Mouse (Mus musculus) layer of hippocampus, postnatal 14 days (tissue): ENCODE results near the gene Cacna1i. TPM values are rescaled to one million over a fixed set of nuclear protein-coding genes. Genes with fewer than 3 reads are reported as not detected.
A peak's percentile ranks its signal among the peaks of the same experiment; 100 is the strongest.

Experiments used
- DNase-seq, 2 experiments: peaks; one replicate each; pipeline ENCODE4 v3.0.0; 2021 to 2022; ENCODE audit warnings: low spot score in 2 of 2, mixed read lengths in 1 of 2
- total RNA-seq, 2 experiments: library from RNA; stranded (reverse); gene quantifications; 2 replicates each; pipeline ENCODE4 v1.2.3; 2021

Cacna1i gene
- total RNA-seq, 2 experiments from 2014 or later = 40.5 to 45.5 TPM

DNA sequence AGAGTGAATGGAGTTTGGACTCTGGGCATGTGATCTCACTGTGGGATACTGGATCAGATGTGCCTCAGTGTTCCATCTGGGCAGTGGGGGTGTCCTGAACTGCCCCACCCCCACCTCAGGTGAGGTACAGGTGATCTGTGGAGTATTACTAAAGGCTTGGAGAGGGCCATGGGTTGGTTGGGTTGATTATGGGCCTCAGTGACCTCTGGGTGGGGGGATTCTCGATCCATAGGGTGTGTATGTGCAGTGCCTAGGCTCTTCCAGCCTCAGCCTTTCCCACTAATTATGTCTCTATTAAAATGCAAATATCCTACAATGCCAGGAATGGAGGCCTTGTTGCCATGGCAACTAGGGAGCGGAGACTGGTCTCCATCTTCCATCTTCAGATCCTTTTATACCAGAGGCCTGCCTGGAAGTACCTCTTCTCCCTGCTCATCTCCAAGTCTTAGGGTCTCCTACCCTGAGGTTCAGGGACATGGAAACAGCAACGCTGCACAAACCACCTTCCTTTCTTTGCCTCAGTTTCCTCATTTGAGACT lies 15.1 kb upstream of the Cacna1i start:
- no peak for DNase-seq

DNA sequence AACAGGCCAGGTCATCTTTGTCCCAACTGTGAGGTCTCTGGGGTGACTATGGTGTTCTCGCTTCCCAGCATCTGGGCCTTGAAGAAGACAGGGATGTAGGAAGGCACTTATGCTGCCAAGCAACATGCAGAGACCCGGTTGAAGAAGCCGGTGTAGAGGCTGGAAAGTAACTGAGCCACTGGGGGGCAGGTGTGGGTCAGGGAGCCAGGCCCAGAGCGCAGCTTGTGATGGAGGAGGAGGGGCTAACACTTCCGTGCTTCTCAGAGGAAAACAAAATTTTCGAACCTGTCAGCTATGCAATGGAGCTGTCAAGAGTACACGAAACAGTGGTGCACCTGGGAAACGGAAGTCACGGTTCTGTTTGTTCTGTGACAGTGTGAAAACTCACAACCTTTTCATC lies 9.9 kb upstream of the Cacna1i start:
- DNase-seq = no peak

DNA sequence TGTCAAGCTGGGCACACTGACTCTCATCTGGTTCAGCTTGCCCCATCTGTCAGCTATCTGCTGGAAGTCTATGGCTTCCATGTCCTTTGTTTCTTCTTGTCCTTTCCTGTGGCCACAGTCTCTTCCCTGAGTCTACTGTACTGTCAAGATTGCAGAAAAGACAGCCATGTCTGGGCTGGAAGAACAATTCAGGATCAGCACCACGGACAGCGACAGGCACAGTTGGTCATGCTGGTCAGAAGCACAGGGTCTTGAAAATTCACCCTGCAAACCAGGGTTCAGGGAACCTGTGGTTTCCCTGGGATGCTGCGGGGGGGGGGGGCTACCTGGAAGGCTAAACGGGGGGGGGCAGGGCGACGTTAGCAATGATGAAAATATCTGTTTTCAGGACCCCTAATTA lies 9.4 kb upstream of the Cacna1i start:
- DNase-seq = peak in 1 of 2 experiments; percentile 12

DNA sequence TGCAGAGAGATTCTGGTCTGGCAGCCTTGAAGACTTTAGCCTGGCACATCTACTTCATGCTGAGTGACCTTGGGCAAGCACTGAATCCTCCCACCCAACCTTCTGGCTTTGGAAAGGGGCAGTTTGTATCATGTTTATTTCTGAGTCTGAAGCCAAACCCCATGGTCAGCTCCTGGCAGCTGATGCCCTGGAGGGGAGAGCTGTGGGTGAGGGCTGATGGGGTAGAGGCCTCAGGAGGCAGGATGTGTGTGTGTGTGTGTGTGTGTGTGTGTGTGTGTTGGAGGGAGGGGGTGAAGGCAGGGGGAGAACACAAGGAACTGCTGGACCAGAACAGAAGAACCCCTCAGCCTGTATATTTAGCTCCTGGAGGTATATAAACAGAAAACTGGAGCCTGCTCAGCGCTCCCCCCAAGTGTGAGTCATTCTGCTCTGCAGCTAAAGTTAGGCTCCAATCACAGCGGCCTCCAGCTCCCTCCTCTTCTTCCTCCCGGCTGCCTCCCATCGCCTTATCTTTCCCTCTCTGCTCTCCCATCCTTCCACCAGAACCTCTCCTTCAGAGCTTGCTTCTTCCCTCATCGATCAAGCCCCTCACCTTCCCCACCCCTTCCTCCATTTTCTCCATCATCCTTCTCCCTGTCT lies 8.8 kb upstream of the Cacna1i start:
- peak in 1 of 2 experiments; percentile 8 for DNase-seq

DNA sequence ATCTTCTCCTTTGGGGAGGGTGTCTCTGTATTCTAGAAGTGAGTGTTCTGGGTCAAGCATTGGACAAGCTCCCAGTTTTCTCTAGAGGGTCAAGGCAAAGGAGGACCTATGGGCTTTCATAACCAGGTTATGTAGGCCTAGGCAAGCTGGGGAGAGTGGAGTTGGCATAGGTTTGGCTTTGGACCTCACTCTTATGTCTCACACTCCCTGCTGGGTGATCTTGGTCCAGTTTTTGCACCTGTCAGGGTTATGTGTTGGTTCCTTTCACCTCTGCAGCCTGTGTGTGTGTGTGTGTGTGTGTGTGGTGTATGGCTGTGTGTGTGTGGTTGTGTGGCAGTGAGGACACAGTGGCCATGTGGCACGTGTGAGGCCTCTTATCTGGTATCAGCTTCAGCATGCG lies 8.0 kb upstream of the Cacna1i start:
- no peak for DNase-seq

DNA sequence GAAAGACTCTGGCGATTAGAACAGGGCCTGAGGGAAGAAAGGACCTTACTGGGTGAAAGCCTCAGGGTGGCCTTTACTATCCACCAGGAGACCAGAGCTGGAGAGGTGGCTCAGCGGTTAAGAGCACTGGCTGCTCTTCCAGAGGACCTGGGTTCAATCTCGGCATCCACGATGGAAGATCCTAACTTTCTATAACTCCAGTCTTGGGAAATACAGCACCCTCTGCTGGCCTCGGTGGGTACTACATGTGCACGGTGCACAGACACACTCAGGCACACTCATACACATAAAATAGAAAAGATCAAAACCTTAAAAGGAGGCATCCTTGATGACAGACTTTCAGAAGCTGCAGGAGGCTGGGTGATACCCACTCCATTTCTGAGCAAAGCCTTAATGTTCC lies 6.4 kb upstream of the Cacna1i start:
- no peak for DNase-seq

DNA sequence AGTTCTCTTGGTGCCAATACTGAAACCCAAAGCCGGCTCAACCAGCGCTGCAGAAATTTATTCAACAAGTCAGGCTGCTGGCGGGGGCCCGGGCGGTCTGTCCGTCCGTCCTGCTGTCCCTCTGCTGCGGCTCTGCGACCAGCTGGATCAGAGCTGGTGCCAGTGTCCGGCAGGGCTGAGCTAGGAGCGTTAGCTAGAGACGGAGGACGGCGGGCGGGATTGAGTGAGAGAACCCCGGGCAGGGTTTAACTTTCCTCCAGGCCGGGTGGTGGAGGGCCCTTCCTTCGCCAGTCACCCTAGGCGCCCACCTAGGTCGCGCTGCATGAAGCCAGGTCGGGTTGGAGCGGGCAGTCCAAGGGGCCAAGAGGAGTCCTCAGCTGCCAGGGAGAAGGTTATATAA lies 998 bp downstream of the Cacna1i start:
- DNase-seq = no peak

DNA sequence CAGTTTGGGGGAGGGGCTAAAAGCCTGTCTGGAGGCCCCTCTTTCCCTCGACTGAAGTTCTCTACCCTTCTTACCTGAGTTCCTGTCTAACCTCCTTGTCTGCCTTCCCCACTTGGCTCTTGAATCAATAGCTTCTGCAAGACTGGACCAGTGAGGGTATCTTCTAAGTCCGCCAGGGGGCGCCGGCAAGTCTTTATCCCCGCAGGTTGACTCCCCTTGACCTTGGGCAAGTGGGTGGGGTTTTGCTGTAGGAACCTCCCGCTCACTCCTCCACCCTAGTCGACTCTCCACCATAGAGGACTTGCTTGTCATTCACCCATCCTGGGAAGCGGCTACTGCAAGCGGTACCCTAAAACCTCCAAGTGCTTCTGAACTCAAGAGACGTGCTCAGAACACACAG lies 2.4 kb downstream of the Cacna1i start:
- DNase-seq = peak in 1 of 2 experiments; percentile 54

DNA sequence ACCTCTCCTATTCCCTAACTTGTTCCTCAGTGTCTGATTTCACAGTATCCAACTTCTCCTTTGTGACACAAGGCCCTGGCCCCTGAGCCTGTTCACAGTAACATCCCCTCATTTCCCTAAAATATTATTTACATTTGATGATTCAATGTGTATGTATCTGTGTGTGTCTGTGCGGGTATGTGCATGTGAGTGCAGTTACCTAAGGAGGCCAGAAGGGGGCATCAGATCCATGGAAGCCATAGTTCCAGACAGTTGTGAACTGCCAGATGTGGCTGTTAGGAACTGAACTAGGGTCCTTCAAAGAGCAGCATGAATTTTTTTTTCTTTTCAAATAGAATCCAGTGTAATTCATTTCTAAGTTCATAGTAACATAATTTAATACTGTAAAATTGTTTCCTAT lies 10.1 kb downstream of the Cacna1i start:
- DNase-seq = no peak

DNA sequence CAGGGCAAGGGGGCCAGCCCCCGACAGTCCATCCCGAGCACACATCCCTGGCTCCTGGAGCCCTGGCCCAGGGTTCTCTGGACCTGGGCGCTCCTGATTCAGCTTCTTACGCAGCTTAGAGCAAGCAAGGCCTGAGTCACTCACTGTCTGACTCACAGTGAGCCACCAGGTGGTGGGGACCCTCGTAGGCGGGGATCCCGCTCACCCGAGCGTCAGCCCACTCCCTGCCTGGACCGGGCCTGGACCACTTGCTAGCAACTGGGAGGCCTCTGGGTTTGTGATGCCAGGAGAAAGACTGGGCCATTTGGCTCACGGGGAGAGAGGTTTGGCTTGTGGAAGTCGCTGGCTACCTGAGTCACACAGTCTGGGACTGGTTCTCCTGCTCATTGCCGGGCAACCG lies 16.7 kb downstream of the Cacna1i start:
- DNase-seq = no peak

DNA sequence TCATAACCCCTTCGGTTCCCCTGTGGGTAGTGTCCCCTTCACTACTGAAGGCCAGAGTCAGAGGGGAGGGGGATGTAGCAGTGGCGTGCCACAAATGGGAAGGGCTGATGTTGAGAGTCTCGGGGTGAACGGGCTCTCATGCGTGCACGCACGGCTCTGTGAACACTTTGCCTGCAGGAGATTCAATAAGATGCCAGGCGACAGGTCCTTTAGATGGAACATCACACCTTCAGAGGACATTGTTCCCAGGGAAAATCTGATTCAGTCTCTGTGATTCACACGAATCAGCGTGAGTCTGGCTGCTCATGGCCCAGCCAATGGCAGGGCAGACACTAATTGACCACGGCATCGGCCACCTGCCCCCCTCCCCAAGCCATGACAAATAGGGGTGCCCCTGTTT lies 17.1 kb downstream of the Cacna1i start:
- DNase-seq = no peak

DNA sequence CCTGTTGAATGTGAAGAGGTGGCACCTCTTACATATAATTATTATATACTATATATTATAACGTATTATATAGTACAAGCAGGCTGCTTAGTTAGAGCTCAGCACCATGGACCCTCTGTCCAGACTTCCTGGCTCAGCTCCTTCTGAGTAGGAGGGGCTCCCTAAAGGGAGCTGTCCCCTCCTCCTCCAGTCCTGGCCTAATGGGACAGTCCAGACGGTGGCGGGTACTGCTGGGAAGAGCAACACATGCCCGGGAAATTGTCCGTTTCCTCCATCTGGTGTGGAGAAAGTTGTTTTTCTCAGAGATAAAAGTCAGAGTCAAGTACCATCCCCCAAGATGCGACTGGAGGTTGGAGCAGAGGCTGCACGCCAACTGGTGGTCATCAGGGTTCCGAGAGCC lies 19.1 kb downstream of the Cacna1i start:
- no peak for DNase-seq

DNA sequence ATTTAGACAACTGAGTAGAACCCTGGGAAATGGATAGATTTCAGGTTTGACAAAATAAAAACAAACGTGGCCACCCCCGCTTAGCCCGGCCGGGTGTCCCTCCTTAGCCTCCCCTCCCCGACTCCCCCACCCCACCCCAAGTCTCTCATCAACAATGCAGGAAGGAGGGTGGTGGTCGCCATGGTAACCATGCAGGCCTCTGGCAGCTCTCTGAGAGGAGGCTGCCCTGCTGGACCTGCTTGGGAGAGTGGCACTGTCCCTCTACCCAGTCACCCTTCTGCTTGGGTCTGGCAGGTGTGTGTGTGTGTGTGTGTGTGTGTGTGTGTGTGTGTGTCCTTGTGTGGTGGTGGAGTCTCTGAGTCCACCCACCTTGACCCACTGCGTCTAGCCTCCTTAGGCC lies 27.7 kb downstream of the Cacna1i start:
- peak in 1 of 2 experiments; percentile 20 for DNase-seq

DNA sequence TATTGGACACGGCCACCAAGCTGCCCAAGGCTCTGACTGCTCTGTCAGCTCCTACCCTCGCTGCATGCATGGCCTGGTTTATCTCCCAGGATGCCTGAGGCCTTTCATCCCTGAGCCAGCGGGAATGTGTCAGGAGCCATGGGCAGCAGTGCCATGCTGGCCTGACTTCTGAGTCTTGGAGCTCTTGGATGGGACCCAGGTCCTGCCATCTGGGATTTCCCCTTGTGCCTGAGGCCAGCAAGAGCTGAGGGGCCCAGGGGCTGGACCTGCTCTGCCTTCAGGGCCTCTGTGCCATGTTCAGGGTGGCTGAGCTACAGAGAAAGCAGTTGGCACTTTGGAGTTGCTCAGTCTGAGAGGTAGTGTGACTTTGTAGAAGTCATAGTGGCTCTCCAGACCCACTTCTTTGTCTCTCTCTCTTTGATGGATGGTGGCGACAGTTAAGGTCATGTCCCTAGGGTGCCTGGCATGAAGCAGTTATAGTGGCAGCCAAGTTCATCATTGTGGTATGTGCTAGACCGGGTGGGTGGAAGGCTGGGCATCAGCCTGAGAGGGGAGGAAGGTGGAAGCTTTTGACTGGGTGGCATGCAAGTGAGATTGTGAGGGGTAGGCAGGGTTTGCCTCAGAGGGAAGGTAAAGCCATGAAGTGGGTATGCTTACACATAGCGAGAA lies 30.1 kb downstream of the Cacna1i start:
- no peak for DNase-seq

DNA sequence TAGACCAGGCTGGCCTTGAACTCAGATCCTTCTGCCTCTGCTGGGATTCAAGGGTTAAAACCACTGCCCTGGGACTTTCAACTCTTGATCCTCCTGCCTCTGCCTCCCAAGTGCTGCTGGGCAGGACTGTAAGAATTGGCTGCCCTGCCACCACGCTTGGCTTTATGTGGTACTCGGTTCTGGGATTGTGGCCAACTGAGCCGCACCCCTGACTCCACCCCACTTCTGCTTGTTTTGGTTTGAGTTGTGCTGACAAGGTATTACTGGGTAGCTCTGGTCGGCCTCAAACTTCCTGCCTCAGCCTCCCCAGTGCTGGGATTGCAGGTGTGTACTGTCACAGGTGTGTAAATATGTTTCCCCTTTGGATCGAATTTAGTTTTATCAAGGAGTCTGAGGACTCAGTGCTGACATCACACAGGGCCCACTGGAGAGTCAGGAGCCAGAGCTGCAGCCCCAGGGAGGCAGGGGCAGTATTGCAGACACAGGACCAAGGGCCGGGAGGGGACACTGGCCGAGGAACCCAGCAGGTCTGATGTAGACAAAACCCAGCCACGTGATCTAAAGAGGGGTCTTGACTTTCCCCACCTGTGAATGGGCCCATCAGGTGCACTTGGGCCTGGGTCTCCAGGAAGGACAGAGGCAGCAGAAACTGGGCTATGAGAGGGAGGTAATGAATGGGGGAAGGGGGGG lies 30.9 kb downstream of the Cacna1i start:
- no peak for DNase-seq

DNA sequence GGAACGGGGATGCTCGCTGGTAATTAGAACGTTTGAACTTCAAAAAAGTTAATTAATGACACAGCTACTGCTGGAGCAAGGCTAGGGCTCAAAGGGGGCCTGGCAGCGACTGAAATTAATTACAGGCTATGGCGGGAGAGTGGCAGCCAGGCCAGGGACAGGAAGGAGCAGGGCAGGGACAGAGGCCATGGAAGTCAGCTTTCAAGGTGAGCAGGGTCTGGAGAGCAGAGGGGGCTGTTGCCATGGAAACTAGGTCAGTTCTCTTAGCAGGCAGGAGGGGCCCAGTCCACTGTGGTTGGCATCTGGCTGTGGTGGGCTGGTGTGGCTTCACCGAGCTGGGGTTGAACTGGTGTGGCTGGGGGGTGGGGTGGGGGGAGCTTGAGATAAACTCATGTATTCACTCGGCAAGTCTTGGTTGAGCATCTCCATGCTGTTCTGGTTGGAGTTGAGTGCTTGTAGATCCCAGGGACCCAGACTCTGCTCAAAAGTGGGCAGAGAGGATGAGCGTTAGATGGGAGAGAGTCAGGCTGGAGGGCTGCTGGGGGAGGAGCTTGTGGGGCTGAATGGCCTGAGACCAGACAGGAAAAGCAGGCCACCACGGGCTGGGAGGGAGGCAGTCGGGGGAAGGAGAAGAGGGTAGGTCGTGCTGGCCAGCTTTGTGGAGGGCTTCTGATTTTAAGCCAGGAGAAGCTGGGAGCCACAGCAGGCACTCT lies 31.7 kb downstream of the Cacna1i start:
- DNase-seq = no peak

DNA sequence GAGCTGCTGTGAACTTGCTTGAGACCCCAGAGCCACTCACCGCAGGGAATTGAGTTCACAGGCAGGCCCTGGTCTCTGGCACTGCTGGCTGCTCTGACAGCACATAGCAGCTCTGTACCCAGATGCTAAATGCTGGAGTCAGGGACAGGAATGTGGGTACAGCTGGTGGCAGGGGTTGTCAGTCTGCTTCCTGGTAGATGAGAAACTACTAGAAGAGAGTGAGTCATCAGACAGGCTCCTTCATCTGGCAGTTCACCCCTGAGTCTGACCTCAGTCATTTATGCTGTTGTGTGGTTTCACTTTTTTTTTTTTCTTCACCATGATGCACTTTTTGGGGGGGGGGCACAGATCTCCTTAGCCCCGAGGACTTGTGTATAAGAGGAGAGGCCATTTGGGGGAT lies 32.3 kb downstream of the Cacna1i start:
- DNase-seq = no peak

DNA sequence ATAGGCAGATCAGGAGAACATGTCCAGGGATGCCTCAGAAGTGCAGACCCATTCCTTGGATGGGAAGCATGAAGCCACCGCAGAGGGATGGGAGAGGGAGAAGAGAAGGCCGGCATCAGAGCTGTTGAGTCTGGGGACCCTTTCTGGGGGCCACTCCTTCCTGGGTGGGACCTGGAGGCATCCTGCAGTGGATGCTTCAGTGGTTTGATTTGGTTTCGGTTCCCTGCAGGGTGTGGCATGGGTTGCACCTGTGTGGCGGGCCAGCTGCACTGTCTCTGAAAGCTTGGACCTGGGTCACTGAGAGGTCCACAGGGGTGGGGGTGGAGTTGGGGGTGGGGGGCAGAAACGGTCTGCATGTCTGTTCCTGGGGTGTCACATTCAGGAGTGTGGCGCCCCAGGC lies 32.9 kb downstream of the Cacna1i start:
- no peak for DNase-seq

DNA sequence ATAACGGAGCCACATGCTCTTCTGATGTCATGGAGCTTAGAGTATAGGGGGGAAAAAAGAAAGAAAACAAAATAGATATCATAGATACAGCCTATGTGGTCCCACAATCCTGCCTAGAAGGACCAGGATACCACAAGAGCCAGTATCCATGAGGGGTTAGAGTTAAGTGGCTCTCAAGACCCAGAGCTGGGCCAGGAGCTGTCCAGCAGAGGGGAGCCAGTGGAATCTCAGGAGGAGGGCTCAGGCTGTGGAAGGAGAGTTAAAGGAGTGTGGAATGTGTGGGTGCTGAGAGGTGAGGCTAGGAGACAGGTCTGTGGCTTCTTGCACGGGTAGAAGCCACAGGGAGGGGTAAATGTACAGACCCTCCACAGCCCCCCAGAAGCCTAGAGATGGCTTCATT lies 38.2 kb downstream of the Cacna1i start:
- no peak for DNase-seq

DNA sequence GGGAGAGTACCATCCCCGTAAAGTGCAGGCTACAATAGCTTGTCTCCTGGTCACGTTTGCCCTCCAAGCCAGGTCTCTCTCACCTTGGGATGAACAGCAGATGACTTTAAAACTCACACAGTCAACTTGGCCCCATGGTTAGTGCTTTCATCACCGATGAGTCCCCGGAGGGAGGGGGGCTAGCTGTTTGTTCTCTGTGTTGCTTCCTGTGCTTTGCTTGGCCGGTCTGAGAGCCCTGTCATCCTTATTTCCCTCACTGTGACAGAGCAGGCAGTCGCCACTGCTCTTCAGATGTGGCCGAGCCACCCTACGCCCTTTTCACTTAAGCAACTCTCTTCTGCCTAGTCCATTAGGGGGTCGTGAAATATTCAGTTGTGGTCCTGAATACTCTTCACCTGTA lies 38.7 kb downstream of the Cacna1i start:
- no peak for DNase-seq

DNA sequence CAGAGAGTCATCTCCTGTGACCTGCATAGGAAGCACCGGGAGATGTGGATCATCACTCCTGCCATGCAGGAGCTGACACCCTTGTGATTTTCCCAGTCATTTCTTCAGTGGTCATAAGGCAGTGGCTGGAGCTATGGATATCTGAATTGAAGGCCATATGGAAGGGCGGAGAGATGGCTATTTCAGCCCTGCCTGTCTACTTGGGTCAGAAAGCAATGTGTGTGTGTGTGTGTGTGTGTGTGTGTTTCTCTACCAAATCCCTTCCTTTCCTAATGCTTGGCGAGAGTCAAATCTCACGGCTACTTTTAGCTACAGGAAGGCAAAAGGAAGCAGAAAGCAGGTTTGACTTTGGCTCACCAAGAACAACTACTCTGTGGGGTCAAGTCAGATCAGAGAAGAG lies 39.9 kb downstream of the Cacna1i start:
- DNase-seq = no peak
